Mouse (Mus musculus) left cerebral cortex, postnatal 14 days (tissue): ENCODE measurements around the gene Pcbp3. TPM values are rescaled to one million over a fixed set of nuclear protein-coding genes. Genes with fewer than 3 reads are reported as not detected.

Experiments used
- DNase-seq, 2 experiments: peaks; one replicate each; pipeline ENCODE4 v3.0.0; 2021 to 2022; ENCODE audit warnings: low spot score in 2 of 2, mixed read lengths in 1 of 2
- intact Hi-C: fragments of 180-260 bp; cut with DNase I; formaldehyde crosslinking; loops from one replicate; pipeline ENCODE4 v1.15.1; 2025
- total RNA-seq, 2 experiments: library from RNA; stranded (reverse); gene quantifications; 2 replicates each; pipeline ENCODE4 v1.2.3; 2021

The Pcbp3 gene
- total RNA-seq, 2 experiments from 2014 or later = 63.0 to 69.9 TPM

GRCm38 (mm10) chr10:76814811-76815210 lies 146.9 kb downstream of the Pcbp3 start:
- DNase-seq = no peak
- intact Hi-C loops = no loop called here

- intact Hi-C loops = no loop called here
- no peak for DNase-seq
These were observed 151.6 kb downstream of the Pcbp3 start for GRCm38 (mm10) chr10:76809916-76810660.

DNA sequence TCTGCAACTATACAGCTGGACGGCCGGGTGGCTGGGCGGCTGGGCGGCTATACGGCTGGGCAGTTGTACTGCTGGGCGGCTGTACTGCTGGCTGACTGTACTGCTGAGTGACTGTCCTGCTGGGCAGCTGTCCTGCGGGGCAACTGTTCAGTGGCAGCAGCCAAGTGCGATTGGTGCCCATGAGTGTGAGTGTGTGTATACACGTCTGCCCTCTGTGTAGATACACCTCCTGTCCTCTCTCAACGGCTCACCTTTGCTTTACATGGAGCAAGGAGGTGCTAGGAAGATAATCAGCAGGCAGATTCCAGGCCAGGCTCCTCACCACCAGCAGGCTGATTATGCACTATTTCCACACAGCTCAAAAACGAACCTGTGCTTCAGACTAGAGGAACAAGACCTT lies 152.2 kb downstream of the Pcbp3 start:
- no peak for DNase-seq
- intact Hi-C loops = no loop called here

- intact Hi-C loops = no loop called here
- DNase-seq = no peak
These were observed 153.0 kb downstream of the Pcbp3 start for GRCm38 (mm10) chr10:76808446-76809400.

GRCm38 (mm10) chr10:76802500-76802885 lies 159.2 kb downstream of the Pcbp3 start:
- DNase-seq = no peak
- intact Hi-C loops = no loop called here

DNA sequence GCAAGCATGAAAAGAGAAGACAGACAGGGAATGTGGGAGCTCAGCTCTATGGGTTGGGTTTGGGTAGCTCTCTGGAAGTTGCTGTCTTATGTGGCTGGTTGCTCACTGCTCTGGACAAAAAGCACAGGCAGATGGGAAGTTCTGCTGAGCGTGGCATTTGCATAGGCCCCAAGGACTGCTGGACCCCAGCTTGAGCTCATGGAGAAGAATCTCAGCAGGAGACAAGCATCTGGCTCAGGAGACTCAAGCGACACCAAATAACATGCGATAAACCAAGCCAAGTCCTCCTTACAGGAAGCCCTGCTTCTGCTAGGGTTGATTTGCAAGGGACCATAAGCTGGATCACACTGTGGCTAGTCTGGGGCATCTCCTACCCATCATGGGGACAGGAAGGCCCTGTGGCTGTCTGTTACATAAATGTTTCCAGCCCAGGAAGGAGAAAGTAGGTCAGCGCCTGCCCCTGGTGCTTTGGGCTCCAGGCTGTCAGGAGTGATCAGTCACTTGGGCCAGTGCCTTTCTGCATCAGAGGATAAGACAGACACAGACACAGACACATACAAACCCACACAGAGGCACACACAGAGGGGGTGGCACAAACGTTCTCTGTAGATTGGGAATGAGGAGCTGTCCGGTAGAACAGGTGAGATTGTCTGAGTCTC lies 159.7 kb downstream of the Pcbp3 start:
- intact Hi-C loops = no loop called here
- no peak for DNase-seq

DNA sequence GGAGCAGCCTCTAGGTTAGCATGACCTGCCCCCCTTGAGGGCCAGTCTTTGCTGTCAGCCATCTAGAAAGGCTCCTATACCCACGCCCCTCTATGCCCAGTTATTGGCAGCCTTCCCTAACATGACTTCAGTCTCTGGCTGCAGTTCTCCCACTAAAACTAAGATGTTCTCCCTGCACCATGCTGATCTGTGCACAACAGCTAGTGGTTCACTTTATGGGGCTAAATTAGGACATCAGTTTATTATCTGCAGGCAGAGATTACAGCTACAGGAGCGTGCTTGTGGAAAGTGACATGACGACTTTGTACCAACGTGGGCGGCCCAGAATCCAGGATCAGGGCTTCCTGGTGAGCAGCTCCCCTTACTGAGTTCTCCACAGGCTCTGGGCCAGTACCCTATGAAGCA lies 160.4 kb downstream of the Pcbp3 start:
- no peak for DNase-seq
- intact Hi-C loops = no loop called here

DNA sequence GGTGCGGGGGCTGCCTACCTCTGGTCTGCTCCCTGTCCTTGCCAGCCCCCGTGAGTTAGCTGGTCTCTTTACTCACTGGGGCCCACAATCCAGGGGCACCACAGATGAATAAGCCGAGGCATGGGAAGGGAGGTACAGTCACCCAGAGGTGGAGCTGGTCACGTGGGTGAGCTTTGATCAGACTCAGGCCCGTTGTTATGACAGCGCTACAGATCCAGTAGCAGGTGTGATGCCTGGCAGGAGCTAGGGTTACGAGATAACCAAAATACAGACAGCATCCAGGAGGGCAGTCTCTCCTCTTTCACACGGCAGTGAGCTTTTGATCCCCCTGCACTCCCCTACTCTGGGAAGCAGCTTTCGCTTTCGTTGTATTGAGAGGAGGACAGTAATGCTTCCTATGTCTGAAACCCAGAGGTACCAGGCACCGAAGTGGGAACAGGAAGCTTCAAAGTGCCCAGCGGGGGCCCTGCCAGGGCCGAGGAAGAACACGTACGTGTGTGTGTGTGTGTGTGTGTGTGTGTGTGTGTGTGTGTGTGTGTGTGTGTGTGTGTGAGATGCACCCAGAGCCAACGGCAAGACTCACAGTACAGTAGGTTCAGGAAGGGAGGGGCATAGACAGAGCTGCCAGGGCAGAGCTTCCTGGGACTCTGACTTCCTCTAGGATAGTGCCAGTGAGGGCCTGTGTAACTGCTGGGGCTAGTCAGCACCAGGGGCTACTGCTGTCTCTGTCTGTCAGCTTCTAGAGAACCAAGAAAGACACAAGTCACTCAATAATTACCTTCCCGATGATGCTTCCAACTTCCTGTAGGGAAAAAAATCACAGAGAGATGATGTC lies 162.7 kb downstream of the Pcbp3 start:
- no peak for DNase-seq
- intact Hi-C loops = no loop called here

- intact Hi-C loops = no loop called here
These were observed 167.6 kb downstream of the Pcbp3 start for GRCm38 (mm10) chr10:76794102-76794501.

DNA sequence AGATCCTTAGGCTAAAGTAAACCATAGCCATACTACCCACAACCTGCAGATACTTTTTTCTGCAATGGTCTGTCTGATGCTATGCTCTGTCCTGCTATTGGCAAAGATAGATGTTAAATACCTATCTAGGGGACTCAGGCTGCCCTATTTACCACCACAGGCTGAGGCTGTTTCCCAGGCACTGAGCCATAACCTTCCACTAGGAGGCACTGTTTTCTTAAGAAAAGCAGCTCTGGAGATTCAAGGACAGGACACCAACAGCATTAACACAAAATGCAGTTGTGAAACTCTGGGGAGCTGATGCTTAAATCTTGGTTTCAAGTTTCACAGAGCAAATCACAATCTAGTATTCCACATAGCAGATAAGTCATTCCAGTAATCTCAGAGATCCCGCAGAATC lies 170.2 kb downstream of the Pcbp3 start:
- peak; percentile 63 to 69 for DNase-seq
- intact Hi-C loops = no loop called here

More at GRCm38 (mm10) chr10:76794102-76794501, 167.6 kb downstream of the Pcbp3 start:
- no peak for DNase-seq

- intact Hi-C loops = no loop called here
- DNase-seq = no peak
These were observed 171.8 kb downstream of the Pcbp3 start for GRCm38 (mm10) chr10:76789885-76790284.

- intact Hi-C loops = no loop called here
- DNase-seq = no peak
These were observed 176.4 kb downstream of the Pcbp3 start for GRCm38 (mm10) chr10:76785312-76785711.

DNA sequence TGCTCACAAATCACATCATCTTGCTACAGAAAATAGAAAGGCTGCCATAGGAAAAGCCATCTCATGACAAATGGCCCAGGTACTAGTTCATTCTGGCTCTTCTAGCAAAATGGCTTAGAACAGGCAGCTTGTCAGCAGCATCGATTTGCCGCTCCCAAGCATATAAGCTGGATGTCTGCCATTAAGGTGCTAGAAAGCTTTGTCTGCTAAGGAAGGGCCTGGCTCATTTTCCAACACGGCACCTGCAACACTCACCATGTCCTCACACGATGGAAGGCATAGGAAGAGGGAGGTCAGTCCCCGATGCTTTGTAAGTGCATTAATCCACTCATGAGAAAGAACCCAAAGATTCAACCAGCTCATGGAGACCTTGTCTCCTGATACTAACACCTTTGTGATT lies 182.5 kb downstream of the Pcbp3 start:
- no peak for DNase-seq

GRCm38 (mm10) chr10:76771624-76772023 lies 190.1 kb downstream of the Pcbp3 start:
- DNase-seq = no peak
- intact Hi-C loops = no loop called here

More for the DNA sequence above, 182.5 kb downstream of the Pcbp3 start:
- intact Hi-C loops = no loop called here

GRCm38 (mm10) chr10:76771086-76771485 lies 190.6 kb downstream of the Pcbp3 start:
- intact Hi-C loops = no loop called here
- DNase-seq = no peak

GRCm38 (mm10) chr10:76769581-76769980 lies 192.1 kb downstream of the Pcbp3 start:
- DNase-seq = no peak
- intact Hi-C loops = no loop called here

DNA sequence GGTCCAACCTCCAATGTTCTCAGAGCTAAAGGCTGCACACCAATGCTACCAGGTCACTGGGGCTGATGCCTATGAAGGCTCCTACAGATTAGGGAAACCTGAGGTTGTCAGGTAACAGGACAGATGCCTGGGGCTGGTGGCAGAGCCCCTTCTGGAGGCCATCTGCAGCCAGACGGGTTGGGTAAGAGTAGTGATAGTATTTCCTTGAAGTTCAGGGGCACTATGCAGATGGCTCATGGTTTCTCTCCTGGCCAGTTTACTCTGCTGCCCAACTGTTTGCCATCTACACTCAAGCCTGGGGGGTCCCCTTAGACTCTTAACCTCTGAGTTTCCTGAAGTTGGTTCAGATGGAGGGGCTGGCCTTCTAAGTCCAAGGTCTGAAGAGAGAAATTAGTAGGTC lies 195.5 kb downstream of the Pcbp3 start:
- intact Hi-C loops = no loop called here
- no peak for DNase-seq

DNA sequence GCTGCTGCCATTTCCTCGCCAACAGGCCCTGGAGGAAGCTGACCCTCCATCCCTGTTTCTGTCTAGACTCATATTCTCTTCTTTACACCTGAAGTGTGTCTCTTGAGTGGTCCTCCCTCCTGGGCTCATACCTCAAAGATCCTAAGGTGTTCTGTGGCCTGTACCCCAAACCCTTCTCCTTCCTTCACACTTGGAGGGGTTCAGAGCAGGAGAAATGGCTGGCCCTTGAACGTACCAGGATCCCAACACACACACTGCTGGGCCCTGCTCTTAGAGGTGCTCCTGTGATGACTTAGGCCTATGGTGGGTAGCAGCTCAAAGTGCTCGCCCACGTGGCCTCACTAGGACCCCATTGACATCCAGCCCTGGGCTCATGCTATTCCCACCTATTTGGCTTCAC lies 196.8 kb downstream of the Pcbp3 start:
- DNase-seq = no peak
- intact Hi-C loops = no loop called here

DNA sequence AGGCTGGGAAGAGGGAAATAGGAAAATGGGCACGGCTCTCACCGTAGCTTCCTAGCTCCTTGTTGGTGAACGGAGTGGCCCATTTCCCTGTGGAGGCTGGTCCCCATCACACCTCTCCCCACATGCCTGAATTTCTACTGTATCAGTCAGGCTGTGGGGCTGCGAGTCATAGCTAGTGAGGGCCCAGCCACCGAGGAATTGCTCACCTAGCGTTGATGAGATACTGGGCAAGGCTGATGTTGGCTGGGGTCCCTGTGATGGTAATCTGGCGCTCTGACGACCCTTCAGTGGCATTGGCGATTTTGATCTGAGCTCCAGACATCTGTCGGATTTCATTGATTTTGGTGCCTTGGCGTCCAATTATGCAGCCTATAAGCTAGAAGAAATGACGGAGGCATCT lies 198.7 kb downstream of the Pcbp3 start:
- intact Hi-C loops = no loop called here
- DNase-seq = no peak
